Mouse (Mus musculus): ENCODE data around the gene Sp2.

Gene Sp2

DNA sequence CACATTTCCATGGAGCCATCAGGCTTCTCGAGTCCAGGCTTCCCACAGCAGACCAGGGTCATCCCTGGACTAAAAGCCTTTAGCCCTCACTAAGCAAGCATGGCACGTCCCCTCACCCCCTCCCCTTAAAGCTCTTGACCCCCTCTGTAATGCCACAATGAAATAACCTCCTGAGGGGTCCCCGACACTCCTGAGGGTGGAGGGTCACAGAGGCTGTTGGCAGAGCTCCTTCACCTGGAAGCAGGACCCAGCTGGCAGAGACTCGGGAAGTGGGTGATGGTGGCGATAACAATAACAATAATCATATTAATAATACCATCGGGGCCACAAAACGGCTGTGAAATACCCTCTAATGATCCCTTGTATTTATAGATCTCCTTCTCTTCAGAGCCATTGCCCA is at the start of gene Sp2:
Sp2 (minus strand) TSS at position 101 of the 400 bp plus-strand sequence.
- no peak for DNase-seq

DNA sequence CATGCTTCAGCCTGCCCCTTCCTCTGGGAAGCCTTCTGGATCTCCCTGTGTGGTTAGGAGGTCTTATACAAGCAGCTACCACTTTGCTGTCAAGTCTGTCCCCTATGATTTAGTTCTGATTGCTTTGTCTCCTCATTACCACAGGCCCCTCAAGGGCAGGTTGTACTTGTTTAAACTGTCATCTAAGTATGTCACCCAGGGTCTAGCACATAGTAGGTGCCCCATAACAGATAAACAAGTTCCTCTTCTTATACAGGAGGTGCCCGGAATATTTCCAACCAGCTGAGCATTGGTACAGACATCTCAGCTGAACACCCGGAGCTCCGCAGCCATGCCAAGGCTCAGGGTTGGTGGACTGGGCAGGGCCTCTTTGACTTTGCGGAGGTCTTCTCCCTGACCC is 49.7 kb upstream of the Sp2 start:
- DNase-seq, result no peak

DNA sequence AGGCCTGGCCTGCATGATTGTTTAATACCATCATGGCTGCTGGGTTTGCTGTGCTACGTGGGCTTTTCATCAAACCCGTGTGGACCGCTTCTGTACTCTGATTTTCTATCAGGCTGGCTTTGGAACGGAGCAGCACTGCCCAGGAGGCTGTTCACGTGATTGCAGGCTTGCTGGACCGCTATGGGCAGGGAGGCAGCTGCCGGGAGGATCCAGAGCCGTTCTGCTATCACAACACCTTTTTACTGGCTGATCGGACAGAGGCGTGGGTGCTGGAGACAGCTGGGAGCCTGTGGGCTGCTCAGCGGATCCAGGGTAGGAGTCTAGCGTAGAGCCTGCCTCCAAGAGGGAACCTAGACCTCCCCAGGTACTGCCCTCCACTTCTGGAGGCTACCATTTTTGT is 49.2 kb upstream of the Sp2 start:
- DNase-seq, result no peak

DNA sequence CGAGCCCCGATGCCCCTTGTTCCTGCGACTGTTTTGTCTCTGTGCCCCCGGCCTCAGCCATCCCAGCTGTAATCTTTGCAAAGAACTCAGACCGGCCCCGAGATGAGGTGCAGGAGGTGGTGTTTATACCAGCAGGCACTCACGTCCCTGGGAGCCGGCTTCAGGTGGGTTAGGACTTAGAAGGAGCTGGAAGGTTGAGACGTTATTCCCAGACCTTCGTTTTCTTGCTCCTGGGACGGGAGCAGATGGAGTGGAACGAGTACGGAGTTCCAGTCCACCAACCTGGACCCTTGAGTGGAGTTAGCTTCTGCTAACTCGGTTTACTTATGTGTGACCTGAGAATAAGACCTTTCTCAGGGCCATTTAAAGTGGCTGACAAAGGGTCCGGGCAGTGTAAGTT is 47.7 kb upstream of the Sp2 start:
- no peak for DNase-seq

DNA sequence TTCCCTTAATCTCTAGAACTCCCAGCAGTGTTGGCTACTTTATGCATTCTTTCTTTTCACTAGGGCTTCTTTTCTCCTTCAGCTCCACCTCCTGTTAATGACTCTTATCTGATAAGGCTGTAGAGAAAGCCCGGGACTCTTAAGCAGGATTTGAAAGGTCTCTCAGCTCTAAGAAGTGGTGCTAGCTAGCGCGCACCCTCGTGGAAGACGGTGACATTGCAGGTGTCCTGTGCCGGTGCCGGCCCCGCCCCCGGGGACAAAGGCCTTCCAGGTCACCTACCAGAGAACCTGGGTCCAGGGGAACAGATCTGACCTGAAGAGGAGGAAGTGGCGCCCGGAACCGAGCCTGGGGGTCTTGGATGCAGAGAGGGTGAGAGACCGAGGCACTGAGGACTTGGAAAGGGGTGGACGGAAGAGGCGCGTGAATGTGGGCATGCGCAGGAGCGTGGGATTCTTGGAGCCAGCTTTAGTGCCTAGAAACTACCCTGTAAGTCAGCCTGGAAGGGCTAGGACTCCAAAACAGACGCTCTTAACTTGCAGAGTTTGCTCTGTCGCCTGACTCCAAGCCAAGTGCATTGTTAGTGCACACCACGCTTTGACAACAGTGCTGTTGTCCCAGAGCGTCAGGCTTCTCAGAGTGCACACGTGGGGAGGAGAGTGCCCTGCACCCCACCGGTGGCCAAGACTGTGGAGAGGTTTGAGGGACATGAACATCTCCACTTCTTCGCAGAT is 47.1 kb upstream of the Sp2 start, which contains the start of gene Scrn2:
Scrn2 (plus strand) TSS at position 253 of the 732 bp plus-strand sequence.
- DNase-seq, result peak; percentile 67

DNA sequence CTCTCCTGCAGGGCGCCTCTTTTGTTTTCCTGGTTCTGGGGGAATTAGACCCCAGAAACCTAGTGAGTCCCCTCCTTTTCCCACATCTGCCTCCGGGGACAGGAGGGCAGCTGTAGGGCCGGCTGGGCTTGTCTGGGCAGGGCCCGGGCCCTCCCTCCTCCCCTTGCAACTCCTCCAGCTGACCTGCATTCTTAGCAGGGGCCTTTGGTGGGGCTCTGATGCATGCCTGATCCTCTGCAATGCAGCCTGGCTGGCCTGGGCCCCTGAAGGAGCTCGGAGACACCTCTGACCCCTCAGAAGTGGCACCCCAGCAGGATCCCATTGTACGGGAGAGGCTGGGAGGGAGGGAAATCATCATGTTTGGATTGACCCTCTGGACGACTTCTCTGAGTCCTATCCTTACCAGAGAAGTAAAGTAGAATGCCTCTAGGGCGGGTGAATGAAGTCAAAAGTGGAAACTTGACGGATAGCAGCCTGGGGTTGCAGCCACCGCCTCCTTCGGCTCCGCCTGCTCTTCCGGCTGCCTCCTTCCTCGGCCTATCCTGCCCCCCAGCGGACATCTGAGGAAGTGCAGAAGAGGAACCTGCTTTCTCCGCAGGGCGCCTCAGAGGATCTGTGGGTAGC is 43.1 kb upstream of the Sp2 start:
- DNase-seq, result peak; percentile 88

DNA sequence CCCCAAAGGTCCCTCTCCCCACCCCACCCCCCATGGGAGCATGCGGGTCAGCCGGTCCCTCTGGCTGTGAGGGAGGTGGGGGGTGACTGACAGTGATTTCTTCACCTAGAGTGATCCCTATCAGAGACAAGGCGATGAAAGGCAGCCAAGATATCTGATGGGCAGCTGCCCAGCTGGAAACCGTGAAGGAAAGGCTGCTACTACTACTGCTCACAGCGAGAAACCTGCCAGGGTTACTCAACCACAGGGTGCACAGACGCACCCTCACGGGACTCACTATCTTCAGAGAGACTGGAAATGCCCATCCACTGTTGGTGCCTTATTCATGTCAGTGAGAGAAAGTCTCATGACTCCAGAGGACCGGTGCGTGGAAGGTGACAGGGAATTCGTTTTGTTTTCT is 42.2 kb upstream of the Sp2 start:
- no peak for DNase-seq

DNA sequence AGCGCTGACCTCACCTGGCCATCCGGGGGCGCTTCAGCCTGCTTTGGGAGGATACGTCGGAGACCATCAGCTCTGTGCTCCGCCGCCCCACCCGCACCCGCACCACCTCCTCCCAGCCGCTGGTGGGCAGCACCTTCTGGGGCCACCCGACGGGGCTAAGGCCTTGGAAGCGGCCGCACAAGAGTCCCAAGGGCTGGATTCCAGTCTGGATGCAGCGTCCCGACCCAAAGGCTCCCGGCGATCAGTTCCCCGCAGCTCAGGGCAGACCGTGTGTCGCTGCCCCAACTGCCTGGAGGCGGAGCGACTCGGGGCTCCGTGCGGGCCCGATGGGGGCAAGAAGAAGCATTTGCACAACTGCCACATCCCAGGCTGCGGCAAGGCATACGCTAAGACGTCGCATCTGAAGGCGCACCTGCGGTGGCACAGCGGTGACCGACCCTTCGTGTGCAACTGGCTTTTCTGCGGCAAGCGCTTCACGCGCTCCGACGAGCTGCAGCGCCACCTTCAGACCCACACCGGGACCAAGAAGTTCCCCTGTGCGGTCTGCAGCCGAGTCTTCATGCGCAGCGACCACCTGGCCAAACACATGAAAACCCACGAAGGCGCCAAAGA is 39.2 kb upstream of the Sp2 start:
- DNase-seq, result peak; percentile 75

DNA sequence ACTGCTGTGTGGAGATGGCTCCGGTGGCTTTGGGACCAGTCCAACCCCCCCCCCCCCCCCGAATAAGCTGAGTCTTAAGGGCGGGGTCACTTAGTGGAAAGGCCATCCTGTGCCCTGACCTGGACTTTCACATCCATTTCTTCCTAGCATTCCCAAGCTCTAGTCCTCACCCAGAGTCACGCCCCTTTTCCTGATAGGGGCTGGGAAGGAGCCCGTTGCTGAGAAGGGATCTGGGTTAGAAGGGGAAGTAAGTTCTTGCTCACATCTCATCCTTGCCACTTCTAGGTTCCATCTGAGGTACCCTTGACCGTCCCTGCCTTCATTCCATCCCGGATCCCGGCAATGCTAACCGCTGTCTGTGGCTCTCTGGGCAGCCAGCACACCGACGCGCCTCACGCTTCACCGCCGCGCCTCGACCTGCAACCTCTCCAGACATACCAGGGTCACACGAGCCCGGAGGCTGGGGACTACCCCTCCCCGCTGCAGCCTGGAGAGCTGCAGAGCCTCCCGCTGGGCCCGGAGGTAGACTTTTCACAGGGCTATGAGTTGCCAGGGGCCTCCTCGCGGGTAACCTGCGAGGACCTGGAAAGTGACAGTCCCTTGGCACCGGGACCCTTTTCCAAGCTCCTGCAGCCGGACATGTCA is 38.5 kb upstream of the Sp2 start:
- DNase-seq, result no peak

DNA sequence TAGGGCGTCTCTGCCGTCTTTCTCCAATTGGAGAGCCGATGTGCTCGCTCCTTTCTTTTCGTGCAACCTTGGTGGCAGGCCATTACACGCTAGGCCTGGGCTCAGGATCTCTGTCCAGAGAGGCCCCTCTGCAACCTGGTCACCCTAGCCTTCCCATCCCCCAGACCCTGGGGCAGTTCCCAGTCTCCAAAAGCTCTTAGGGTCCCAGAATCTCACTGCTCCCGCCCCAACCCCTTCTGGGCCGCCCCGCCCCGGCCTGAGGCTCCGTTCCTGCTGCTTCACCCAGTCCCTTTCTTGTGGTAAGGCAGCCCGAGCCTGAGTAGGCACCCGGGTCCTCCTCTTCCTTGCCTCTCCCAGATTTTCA is 36.6 kb upstream of the Sp2 start:
- no peak for DNase-seq

DNA sequence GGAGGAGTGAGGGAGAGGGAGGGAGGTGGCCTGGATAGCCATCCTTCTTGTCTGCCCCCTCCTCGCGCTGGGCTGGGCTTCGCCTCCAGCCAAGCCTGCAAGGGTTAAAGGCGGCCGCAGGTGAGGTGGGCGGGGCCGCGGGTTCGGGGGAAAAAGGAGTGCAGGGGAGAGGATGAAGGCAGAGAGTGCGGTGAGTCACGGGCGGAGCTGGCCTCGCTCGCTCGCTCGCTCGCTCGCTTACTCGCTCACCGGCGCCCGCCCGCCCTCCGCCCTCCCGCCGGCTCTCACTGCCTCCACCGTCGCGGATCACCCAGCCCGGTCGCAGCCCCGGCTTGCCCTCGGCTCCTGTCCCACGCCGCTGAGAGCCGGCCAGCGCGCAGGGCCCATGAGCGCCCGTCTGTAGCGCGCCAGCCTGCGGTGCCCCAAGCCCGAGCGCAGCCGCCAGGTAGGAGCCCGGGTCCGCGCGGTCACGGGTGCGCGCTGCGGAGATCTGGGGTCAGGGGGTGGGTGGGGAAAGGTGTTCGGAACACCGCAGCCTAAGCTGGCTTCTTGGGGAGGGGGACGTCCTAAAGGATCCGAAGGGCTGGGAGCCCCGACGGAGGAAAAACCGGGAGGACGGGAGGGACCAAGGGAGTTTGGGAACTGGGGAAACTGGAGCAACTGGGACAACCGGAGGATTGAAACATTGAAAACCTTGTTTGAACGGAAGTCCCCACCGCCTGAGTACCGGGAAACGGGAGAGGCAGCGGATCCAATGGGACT is 36.0 kb upstream of the Sp2 start:
- DNase-seq, result no peak

DNA sequence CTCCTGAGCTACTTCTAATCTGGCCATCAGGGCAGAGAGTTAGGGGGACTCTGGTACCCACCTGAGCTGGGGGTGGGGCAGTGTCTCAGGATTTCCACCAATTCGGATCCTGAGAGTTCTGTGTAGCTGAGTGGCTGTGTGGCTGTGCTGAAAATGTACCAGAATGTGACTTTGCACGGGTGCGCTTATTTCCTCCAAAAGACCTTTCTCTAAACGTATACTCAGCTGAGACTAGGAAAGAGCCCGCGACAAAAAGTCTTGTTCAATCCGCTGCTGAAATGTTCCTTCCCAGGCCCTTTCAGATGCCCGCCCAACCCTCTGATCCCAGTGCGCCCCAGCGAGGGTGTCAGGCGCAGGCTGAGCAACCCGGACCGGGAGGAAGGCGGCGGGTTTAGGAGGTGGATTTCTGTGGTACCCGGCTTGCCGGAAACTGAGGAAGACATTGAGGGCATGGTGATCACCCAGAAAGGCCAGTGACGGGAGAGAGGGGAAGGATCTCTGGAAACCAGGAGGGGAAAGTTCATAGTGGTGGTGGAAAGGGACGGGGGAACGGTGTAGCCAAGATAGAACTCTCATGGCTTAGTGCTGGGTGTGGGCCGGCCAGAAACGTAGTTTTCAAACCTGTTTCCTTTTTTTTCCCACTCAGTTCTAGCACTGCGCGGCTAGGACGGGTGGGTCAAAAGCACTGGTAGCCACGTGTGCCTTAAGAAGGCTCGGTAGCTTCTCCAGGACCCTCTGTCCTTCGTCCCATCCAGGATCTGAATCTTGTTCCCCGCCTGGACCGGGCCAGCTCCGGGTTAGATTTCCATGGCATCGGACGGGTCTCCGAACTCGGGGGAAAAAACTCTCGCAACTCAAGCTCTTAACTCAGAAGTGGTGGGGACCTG is 35.2 kb upstream of the Sp2 start:
- no peak for DNase-seq

DNA sequence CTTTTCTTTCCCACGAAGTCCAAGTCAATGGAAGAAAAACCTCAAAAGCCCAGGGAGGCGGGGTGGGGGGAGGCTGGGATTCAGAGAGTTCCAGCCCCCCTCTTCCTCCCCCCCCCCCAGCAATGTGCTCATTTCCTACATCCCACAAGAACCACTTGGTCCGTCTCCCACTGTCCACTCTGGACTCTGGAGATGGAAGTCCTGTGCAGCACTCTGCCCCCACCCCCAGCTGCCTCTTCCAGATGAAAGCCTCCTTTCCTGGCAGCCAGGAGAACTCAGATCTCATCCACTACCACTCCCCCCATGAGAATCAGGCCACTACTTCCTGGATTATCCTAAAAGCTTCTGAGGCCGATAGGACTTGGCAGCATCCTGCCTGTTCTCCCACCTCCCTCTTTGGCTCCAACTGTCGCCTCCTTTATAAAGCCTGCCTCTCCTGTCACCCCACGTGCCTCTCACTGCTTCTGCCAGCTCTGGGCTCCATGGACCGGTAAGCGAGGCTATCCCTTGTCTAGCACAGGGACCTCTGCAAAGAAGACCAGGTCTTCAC is 30.4 kb upstream of the Sp2 start, which contains the start of gene Sp6:
Sp6 (plus strand) TSS at position 274 of the 550 bp plus-strand sequence.
- DNase-seq, result no peak

DNA sequence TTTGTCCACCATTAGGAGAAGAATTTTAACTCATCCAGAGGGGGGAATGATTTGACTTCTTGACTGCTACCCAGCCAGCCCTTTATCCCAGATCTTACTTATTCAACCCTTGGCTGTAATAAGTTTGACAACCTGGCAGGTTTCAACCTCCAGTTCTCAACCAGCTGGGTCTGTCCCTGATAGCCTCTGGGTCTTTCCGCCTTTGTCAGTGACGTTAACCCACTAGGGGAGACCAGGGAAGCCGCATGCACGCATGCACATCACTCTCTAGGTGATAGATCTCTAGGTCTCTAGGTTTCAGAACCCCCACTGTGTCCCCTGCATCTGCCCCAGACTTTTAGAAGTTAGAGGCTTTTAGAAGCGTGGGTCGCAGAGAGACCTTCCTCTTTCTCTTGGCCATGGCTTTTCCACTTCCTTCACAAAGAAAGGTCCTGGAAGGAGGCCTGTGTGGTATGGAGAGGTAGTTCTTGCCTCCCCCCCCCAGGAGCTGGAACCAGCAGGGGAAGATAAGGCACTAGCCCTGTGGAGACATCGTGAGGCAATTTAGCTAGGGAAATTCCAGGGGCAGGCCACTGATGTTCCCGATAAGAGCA is 26.5 kb upstream of the Sp2 start:
- DNase-seq, result no peak

DNA sequence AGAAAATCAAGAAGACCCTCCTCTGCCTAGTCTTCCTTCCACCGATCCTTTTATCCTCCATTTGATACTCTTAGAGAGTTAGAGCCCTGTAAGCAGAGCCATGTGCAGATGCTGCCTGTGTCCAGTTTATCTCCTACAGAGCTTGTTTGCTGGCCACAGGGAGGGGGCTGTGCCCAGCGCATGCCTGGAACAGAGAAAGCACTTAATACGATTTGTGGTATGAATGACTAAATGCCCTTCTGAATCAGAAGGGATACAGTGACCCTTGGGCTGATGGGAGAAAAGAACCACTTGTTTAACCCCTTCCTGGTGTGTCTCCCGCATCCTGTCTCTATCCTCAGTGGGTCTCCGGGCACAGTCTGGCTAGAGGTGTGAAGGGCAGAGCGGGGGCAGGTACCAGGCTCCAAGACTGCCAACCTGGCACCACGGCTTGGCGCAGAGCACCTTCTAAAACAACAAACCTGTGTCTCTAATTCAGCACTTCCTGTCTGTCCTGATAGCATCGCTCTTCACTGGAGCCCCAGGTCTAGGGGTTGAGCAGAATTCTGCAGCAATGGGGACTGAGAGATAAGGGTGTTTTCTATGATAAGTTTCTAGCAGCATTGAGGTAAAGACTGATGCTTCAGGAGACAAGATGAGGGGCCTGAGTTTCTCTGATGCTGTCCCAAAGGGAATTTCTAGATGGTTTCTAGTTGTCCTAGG is 24.5 kb upstream of the Sp2 start:
- DNase-seq, result no peak

DNA sequence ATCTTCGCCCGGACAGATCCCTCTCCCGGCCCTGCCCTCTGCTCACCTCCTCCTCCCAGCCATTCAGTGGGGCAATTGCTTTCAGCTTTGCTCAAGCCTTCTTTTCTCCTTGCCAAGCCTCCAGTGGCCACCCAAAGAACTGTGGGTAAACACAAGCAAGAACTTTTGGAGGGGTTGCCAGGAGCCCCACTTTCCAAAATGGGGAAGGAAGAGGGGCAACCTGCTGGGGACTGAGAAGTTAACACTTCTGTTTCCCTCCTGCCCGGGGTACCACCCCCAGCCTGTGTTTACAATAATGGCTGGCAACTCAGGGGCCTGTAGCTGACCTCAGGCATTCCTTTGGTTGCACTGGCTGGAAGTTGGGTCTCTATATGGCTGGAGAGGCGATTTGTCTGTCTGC is 20.4 kb upstream of the Sp2 start:
- DNase-seq, result no peak

DNA sequence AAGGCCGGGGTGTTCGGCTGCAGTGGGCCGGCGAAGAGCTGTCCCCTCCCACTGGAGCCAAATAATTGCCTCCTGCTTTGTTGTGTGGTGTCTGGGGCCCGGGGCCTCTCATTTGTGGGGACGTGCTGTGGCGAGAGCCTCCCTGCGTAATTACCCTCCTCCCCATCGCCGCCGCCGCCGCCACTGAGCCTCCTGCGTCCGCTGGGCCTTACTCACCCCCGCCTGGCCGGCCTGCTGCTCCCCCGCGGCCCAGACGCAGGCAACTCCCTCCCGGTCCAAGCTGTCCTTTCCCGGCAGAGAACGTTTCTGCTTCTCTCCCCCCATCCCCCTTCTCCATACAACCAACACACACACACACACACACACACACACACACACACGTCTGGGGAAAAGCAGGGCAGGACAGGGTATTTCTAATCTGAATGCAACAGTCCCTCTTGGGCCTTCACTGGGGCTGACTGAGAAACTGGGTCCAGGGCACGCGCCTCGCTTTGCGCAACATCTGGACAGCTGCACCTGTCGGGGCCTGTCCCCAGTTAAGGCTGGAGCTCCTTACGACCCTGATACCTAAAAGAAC is 14.7 kb upstream of the Sp2 start:
- DNase-seq, result peak; percentile 37

DNA sequence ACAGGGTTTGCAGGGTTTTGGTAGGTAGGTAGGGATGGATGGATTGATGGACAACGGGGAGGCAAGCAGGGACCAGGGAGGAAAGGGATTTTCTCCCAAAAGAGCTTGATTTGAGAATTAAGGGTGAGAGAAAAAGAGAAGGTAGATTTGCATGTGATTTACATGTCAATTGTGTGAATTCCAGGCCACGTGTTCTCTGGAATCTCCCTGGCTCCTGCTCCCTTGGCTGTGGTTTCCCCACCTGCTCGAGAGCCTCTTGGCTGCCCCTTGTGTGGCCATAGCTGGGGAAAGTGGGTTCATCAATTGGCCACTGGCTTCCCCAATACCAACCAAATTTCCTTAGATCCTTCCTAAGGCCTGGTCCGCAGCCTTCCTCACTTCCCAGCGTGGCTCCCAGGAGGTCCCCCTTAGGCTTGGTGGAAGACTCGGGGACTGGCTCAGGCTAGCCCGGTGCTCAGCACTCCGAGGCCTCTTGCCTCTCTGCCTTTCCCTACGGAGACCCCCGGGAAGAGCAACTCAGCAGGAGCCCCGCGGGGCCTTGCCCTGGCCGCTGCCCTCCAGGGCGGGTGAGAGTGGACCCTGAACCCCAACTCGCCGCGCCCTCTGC is 14.1 kb upstream of the Sp2 start:
- no peak for DNase-seq

DNA sequence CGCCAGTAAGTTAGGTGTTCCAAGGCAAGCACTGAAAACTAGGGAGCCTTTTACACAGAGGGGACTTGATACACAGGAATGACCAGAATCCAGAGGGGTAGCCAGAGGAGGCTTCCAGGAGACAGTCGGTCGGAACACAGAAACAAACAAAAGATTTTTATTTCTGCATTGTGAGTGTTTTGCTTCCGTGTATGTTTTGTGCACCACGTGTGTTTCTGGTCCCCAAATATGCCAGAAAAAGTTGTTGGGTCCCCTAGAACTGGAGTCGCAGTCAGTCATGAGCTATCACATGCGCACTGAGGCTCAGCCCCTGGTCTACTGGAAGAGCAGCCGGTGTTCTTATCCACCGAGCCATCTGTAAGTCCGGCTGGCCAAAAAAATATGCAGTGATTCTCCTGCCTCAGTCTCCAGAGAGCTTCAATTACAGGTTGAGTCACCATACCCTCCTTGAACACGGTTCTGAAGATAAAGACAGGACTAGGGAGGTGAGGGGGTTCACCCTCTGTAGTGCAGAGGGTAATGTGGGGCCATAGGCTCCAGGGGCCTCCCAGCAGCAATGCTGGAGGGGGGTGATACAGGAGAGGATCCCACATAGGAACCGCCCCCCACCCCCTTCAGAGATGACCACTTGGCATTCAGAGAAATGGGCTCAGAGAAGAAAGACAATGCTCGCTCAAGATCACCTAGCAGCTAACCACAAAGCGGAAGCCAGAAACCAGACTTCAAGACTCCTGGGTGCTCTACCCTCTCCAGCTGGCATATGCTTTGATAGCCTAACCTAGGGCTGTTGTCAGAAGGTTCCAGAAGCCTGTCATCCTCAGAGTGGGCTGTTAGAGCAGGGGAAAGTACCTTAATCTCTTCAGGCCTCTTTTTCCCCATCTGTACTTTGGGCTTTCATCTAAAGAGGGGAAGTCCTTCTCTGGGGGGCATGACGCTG is 13.3 kb upstream of the Sp2 start:
- DNase-seq, result no peak

Data from right cerebral cortex, postnatal 14 days (tissue).